Mouse (Mus musculus) kidney, postnatal 14 days (tissue): Measurements from ENCODE around the gene Olfr1255.

Source experiments
- DNase-seq: peaks from one replicate; pipeline ENCODE4 v3.0.0; 2022; ENCODE audit warnings: mixed read lengths

The Olfr1255 gene

DNA sequence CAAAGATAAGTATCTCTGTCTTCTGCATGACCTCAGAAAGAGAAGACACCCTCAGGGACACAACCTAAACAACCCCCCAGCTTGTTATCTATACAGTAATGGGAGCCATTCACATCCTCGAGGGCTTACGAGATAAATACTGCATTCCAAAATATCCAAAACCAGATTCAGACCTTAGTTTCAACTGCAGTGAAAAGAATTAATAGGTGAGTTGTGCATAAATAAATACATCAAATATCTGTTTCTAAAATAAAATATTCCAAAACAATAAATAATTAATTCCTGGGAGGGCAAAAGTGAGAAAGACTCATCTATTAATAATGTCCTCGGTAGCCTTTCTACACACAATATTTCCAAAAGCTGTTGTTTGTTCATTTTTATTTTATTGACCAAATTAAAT lies at the start of gene Olfr1255:
Olfr1255 (plus strand) TSS at position 301 of the 400 bp plus-strand sequence.
- DNase-seq = no peak

DNA sequence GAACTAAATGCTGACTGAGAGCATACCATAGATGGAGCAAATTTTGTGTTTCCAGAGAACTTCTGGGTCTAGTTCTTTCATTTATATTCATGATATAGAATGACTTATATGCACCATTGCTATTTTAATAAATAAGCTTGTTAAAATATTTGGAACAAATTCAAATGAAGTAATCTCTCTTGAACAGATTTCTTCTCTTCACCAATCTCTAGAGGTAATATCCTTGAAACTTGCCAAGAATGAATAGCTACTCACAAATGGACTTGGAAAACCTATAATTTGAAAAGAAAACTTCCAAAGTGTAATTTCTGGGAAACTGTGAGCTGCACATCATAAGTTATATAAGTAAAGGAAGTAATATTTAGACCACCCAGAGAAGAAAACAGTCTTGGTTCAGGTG lies 18.3 kb upstream of the Olfr1255 start, which contains the start of gene Olfr1254:
Olfr1254 (minus strand) TSS at position 101 of the 400 bp plus-strand sequence.
- DNase-seq = no peak

- no peak for DNase-seq
These were observed 12.3 kb upstream of the Olfr1255 start for GRCm38 (mm10) chr2:89799583-89799982.

- no peak for DNase-seq
These were observed 1.1 kb upstream of the Olfr1255 start for GRCm38 (mm10) chr2:89810751-89811150.

- DNase-seq = no peak
These were observed 8.4 kb downstream of the Olfr1255 start for GRCm38 (mm10) chr2:89820216-89820615.

DNA sequence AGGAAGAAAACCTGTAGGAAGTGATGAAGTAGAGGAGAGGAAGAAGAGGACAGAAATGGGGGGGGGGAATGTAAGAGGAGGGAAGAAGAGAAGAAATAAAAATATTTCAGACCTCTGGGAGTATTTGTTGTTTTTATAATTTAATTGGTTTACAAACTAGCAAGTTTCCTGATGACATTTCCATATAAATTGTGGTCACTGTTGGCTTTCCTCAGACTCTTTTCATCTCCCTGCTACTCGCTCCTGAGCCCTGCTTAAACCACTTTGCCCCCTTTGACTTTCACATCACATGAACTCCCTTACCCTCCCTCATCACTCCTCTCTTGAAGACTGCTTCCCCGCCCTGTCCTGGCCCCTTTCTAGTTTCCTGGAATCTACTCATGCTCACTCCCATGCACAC lies 29.6 kb downstream of the Olfr1255 start, which contains the start of gene Olfr1256:
Olfr1256 (minus strand) TSS at position 101 of the 400 bp plus-strand sequence.
- no peak for DNase-seq

DNA sequence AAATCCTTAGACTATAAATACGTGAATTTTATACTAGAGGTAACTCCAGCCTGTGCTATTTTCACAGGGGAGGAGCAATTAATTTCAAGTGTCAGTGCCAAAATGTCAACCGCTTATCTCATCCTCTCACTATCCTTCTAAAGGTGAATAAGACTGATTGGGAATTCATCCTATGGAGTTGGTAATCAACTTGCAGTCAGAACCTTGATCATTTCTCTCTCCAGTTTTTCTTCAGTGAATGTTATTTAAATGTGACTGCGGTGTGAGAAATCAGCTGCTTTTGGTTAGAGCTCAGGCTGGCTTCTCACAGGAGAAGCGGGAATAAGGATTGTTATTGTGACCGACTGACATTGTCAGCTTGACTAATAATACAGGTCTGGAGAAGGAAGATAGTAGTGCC lies 36.3 kb downstream of the Olfr1255 start, which contains the start of gene Olfr48:
Olfr48 (minus strand) TSS at position 101 of the 400 bp plus-strand sequence.
- DNase-seq = no peak

- DNase-seq = no peak
These were observed 37.4 kb downstream of the Olfr1255 start for GRCm38 (mm10) chr2:89849230-89849629.
